Mouse (Mus musculus) megakaryocyte progenitor cell, adult 5-6 weeks (primary cell): ENCODE results near the gene Slc23a2. TPM values are rescaled to one million over a fixed set of nuclear protein-coding genes. Genes with fewer than 3 reads are reported as not detected.

Source experiments
- ATAC-seq: replicated peaks from 2 replicates; pipeline ENCODE4 v1.8.0; 2016; ENCODE audit warnings: mild to moderate bottlenecking, moderate TSS enrichment, inconsistent platforms; ENCODE audit not compliant: poor library complexity
- total RNA-seq, 2 experiments: library from RNA; stranded (forward) in 1 of 2; stranded (reverse) in 1 of 2; fragments of 157-497, 149-512 nt in 1 of 2; fragments of 200-1000 nt in 1 of 2; gene quantifications; 2 replicates each; pipeline versions ENCODE4 v1.2.3 to v1.2.4; 2015 to 2017

The Slc23a2 gene
- total RNA-seq, 2 experiments from 2014 or later = 5.4 to 25.7 TPM

- peak; percentile 80 for ATAC-seq
Observed at GRCm38 (mm10) chr2:132102505-132103130, 42.3 kb downstream of the Slc23a2 start.

GRCm38 (mm10) chr2:132098942-132099672 is 45.8 kb downstream of the Slc23a2 start:
- peak; percentile 49 for ATAC-seq

- ATAC-seq = no peak
Observed at GRCm38 (mm10) chr2:132098365-132098764, 46.5 kb downstream of the Slc23a2 start.

- ATAC-seq = no peak
Observed at GRCm38 (mm10) chr2:132096582-132096981, 48.3 kb downstream of the Slc23a2 start.

DNA sequence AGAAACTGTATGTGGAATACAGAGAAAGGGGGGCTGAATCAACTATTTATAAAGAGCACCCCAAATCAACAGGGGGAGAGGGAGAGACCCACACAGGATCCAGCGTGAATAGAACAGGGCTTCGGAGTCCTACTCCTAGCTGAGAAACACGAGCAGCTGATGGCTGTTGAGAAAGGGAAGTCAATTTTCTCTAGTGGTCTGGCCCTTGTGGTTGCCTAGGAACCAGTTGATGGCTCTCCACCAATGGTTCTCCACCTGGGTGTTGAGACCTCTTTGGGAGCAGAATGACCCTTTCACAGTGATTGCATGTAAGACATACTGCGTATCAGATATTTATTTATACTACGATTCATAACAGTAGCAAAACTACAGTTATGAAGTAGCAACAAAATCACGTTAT is 49.1 kb downstream of the Slc23a2 start:
- ATAC-seq = peak; percentile 18; the same call in 1 of the 2 replicates

GRCm38 (mm10) chr2:132094441-132095230 is 50.3 kb downstream of the Slc23a2 start:
- peak; percentile 82 for ATAC-seq

DNA sequence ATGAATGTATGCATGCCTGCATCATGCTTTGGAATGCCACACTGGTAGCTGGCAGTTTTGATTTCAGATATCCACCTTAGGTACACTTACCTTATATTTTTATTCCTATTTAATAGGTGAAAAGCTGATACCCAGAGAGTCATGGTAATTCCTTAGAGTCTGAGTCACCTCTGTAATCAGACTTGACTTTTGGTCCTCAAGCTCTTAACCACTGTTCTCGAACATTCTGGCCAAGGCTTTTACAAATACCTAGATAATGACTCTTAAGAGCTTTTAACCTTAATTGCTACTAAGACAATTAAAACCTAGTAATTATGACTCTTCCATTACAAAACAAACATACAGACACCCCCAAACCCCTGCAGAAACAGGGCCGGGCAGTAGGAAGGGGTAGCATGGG is 51.2 kb downstream of the Slc23a2 start:
- no peak for ATAC-seq

DNA sequence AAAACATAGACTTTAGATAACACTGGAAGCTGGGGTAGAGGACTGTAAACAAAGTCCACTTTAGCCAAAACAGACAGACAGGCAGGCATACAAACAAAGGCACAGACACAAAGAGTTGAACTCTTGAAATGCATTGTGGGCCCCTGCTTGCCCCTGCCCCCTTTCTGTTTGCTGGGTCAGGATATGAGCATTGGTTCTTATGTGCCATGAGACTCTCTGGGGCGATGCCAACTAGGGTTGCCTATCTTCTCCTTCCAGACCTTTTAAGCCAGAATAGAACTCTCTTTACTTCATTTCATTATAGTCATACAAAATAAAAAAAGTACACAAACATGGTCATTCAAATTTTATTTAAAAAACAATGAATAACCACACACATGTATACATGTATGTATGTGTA is 51.6 kb downstream of the Slc23a2 start:
- peak; percentile 29 for ATAC-seq

- ATAC-seq = no peak
Observed at GRCm38 (mm10) chr2:132092722-132093121, 52.2 kb downstream of the Slc23a2 start.

GRCm38 (mm10) chr2:132091749-132092148 is 53.2 kb downstream of the Slc23a2 start:
- peak; percentile 40 for ATAC-seq

- no peak for ATAC-seq
Observed at GRCm38 (mm10) chr2:132084813-132085212, 60.1 kb downstream of the Slc23a2 start.

DNA sequence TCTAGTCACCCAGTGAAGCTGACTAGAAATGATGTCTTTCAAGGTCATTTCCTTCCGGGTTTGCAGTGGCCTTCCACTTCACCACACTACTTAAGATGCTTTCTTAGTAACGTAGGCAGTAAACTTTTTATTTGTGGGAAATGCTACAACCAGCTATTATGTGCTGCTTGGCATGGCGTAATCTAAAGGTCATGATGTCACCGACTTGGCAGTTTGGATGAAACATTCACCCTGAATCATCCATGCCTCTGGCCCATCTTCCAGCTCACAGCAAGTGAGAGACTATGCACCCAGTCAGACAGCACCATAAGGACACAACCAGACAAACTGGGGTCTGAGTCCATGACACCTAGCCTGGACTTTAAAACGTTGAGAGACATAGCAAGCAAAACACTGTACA is 60.5 kb downstream of the Slc23a2 start:
- ATAC-seq = no peak

DNA sequence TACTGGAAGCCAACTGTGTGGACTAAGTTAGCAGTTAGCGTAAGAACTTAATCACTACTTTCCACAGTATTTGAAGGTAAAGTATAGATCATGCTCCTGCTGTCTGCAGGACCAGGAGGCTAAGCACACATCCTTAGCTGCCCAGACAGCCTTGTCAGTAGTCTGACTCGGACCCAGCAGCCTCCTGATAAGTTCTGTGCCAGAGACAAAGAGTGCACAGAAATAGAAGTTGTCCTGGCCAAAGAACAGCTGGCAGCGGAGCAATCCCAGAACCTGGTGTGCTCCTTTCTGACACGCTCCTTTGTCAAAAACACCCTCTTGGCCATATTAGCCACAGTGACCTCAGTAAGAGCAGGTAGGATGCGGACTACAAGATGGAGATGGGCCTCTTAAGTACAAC is 65.8 kb downstream of the Slc23a2 start:
- ATAC-seq = no peak

- no peak for ATAC-seq
Observed at GRCm38 (mm10) chr2:132073052-132073451, 71.9 kb downstream of the Slc23a2 start.

DNA sequence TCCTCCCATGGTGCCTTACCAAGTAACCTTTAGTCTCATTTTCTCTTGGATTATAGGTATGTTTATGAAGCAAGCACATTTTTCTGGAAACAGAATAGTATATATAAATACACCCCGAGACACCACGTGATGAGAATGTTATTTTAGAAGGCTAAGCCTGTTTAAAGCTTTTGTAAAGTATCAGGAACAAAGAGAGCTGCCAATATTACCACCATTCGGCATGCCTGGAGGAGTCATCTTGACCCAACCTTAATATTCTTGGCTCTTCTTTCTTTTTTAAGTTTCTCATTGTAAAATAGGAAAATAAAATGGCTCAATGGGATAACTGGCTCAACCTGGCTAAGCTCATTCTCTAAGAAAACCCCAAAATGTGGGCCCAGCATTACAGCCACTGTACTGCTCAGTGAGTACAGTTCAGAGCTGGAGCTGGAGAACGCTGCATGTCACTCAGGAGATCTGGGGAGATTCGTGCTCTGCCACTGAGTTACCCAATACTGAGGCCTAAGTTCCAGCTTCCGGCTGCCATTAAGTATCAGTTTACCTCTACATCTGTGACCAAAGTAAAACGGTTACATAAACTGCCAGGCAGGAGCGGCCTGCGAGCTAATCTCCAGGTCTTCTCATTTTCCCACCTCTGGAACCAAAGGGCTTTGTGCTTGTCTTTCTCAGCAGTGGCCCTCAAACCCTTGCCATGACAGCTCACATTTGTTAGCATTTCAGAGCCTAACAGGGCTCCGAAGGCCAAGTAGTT is 74.7 kb downstream of the Slc23a2 start:
- no peak for ATAC-seq

DNA sequence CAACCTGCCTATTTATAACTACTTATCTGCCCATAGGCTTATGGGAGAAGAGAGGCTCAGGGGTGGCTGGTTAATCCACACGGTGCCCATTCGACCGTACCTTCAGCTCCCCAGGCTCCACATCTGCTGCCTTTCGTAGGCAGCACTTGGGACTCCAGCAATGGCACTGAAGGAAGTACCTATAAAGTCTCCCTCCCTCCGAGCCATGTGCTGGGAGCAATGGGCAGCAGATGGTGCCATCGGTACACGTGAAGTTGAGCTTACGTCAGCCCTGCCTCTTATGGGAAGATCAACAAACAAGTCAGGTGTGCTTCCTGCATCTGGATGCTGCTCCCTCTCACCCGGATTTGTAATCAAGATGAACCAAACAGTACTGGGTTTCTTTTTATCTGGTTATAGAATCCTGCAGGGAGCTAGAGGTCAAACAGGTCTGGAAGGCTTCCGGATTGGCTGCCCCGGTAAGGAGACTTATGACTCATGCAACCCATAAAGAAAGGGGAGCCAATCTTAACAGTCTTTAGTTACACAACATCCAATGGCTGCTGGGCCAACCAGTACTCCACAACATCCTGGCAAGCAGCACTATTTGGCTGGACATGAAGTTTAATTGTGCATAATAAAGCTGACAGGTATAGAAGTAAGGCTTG is 80.6 kb downstream of the Slc23a2 start:
- 0 out of 2 replicates have a peak, but pooled peaks have one; percentile 23 for ATAC-seq

- ATAC-seq = no peak
Observed at GRCm38 (mm10) chr2:132063776-132064175, 81.1 kb downstream of the Slc23a2 start.

GRCm38 (mm10) chr2:132061884-132062283 is 83.0 kb downstream of the Slc23a2 start:
- no peak for ATAC-seq

- no peak for ATAC-seq
Observed at GRCm38 (mm10) chr2:132059919-132060318, 85.0 kb downstream of the Slc23a2 start.

GRCm38 (mm10) chr2:132055349-132055753 is 89.6 kb downstream of the Slc23a2 start:
- ATAC-seq = peak; percentile 55
